Mouse (Mus musculus) C2C12 (cell line): Measurements from ENCODE around the gene Csnk2b.

ENCODE experiments used
- CTCF ChIP-seq: IDR thresholded peaks from one replicate; pipeline ENCODE4 v1.5.1; 2011; ENCODE audit not compliant: control insufficient read depth, insufficient read depth, insufficient read length
- MYOD1 ChIP-seq: IDR thresholded peaks from one replicate; pipeline ENCODE4 v1.6.1; 2011; ENCODE audit warnings: low read depth; ENCODE audit not compliant: control insufficient read depth, insufficient read length
- MYOG ChIP-seq: IDR thresholded peaks from one replicate; pipeline ENCODE4 v1.6.1; 2011; ENCODE audit not compliant: control insufficient read depth, insufficient read length; ENCODE audit errors: extremely low read depth
- USF1 ChIP-seq: IDR thresholded peaks from one replicate; pipeline ENCODE4 v1.6.1; 2011; ENCODE audit warnings: low read depth, mild to moderate bottlenecking, control low read depth, moderate library complexity

GRCm38 (mm10) chr17:35080710-35081109 lies 41.1 kb downstream of the Csnk2b start:
- no peak for TF ChIP-seq MYOD1
- no peak for TF ChIP-seq MYOG
- TF ChIP-seq CTCF: no peak
- no peak for TF ChIP-seq USF1
